Mouse (Mus musculus): ENCODE measurements around the gene Spns3. TPM values are rescaled to one million over a fixed set of nuclear protein-coding genes. Genes with fewer than 3 reads are reported as not detected.

The Spns3 gene
- polyA plus RNA-seq, 1 experiment from 2014 or later = 0.07 TPM

GRCm38 (mm10) chr11:72518449-72518848 is 31.9 kb downstream of the Spns3 start:
- Histone ChIP-seq H3K4me1 (ENCODE audit: control insufficient read depth, insufficient read depth, low read length) (no peaks in the 10 kb centered on the region), H3K27me3 (ENCODE audit: control insufficient read depth, insufficient read depth, low read length) (no peaks in the 10 kb centered on the region), H3K4me2 (ENCODE audit: low read depth, severe bottlenecking) (no peak overlapping the region), H3K27ac (replicated peaks; ENCODE audit: low read depth, low read length) (no peak overlapping the region), H3K36me3 (ENCODE audit: control insufficient read depth, insufficient read depth, low read length) (no peaks in the 10 kb centered on the region), H3K4me3 (ENCODE audit: low read depth, low read length) (no peak overlapping the region), H3K9me3 (ENCODE audit: control insufficient read depth, low read length) (no peaks in the 10 kb centered on the region), H3K9ac (ENCODE audit: low read length) (no peak overlapping the region)
- DNase-seq (ENCODE audit: low spot score) (no peak), ATAC-seq (ENCODE audit: insufficient number of reproducible peaks, low FRiP score, low TSS enrichment, low read depth) (no peak)
- WGBS = 69% methylated on average over 2 of the region's 2 CpGs

GRCm38 (mm10) chr11:72514967-72515366 is 35.3 kb downstream of the Spns3 start:
- 82% methylated on average over 3 of the region's 3 CpGs for WGBS
- Histone ChIP-seq H3K4me2 (ENCODE audit: low read depth, severe bottlenecking) (no peak overlapping the region), H3K27ac (replicated peaks; ENCODE audit: low read depth, low read length) (no peak overlapping the region), H3K4me1 (ENCODE audit: control insufficient read depth, insufficient read depth, low read length) (no peaks in the 10 kb centered on the region), H3K36me3 (ENCODE audit: control insufficient read depth, insufficient read depth, low read length) (no peaks in the 10 kb centered on the region), H3K9ac (ENCODE audit: low read length) (no peak overlapping the region), H3K9me3 (ENCODE audit: control insufficient read depth, low read length) (no peaks in the 10 kb centered on the region), H3K4me3 (ENCODE audit: low read depth, low read length) (no peak overlapping the region), H3K27me3 (ENCODE audit: control insufficient read depth, insufficient read depth, low read length) (no peaks in the 10 kb centered on the region)
- DNase-seq (ENCODE audit: low spot score) (no peak), ATAC-seq (ENCODE audit: insufficient number of reproducible peaks, low FRiP score, low TSS enrichment, low read depth) (no peak)

GRCm38 (mm10) chr11:72508651-72509050 is 41.7 kb downstream of the Spns3 start:
- no peak overlapping the region for H3K27ac ChIP-seq (replicated peaks; ENCODE audit: low read depth, low read length)
- H3K4me3 ChIP-seq (ENCODE audit: low read depth, low read length) = no peak overlapping the region
- 86% methylated on average over 5 of the region's 5 CpGs for WGBS
- H3K9ac ChIP-seq (ENCODE audit: low read length) = no peak overlapping the region
- 0 out of 2 replicates have a peak, but pooled peaks cover 2% of the 10 kb centered on the region for H3K27me3 ChIP-seq (ENCODE audit: control insufficient read depth, insufficient read depth, low read length)
- no peak for ATAC-seq (ENCODE audit: insufficient number of reproducible peaks, low FRiP score, low TSS enrichment, low read depth)
- no peaks in the 10 kb centered on the region for H3K9me3 ChIP-seq (ENCODE audit: control insufficient read depth, low read length)
- H3K4me1 ChIP-seq (ENCODE audit: control insufficient read depth, insufficient read depth, low read length) = no peaks in the 10 kb centered on the region
- no peak for DNase-seq (ENCODE audit: low spot score)
- H3K4me2 ChIP-seq (ENCODE audit: low read depth, severe bottlenecking) = no peak overlapping the region
- no peaks in the 10 kb centered on the region for H3K36me3 ChIP-seq (ENCODE audit: control insufficient read depth, insufficient read depth, low read length)

- 0 out of 2 replicates have a peak, but pooled peaks cover 2% of the 10 kb centered on the region for H3K27me3 ChIP-seq (ENCODE audit: control insufficient read depth, insufficient read depth, low read length)
- no peaks in the 10 kb centered on the region for H3K9me3 ChIP-seq (ENCODE audit: control insufficient read depth, low read length)
- no peak overlapping the region for H3K27ac ChIP-seq (replicated peaks; ENCODE audit: low read depth, low read length)
- no peak overlapping the region for H3K4me3 ChIP-seq (ENCODE audit: low read depth, low read length)
- no peaks in the 10 kb centered on the region for H3K36me3 ChIP-seq (ENCODE audit: control insufficient read depth, insufficient read depth, low read length)
- no peak for ATAC-seq (ENCODE audit: insufficient number of reproducible peaks, low FRiP score, low TSS enrichment, low read depth)
- H3K4me1 ChIP-seq (ENCODE audit: control insufficient read depth, insufficient read depth, low read length) = no peaks in the 10 kb centered on the region
- no peak for DNase-seq (ENCODE audit: low spot score)
- H3K9ac ChIP-seq (ENCODE audit: low read length) = no peak overlapping the region
- H3K4me2 ChIP-seq (ENCODE audit: low read depth, severe bottlenecking) = no peak overlapping the region
These were observed 42.7 kb downstream of the Spns3 start for GRCm38 (mm10) chr11:72507651-72508050.

- WGBS = 72% methylated on average over 10 of the region's 10 CpGs
- no peaks in the 10 kb centered on the region for H3K9me3 ChIP-seq (ENCODE audit: control insufficient read depth, low read length)
- H3K27ac ChIP-seq (replicated peaks; ENCODE audit: low read depth, low read length) = no peak overlapping the region
- no peak overlapping the region for H3K4me3 ChIP-seq (ENCODE audit: low read depth, low read length)
- ATAC-seq (ENCODE audit: insufficient number of reproducible peaks, low FRiP score, low TSS enrichment, low read depth) = no peak
- 0 out of 2 replicates have a peak, but pooled peaks cover 2% of the 10 kb centered on the region for H3K4me1 ChIP-seq (ENCODE audit: control insufficient read depth, insufficient read depth, low read length)
- no peak overlapping the region for H3K4me2 ChIP-seq (ENCODE audit: low read depth, severe bottlenecking)
- DNase-seq (ENCODE audit: low spot score) = no peak
- H3K36me3 ChIP-seq (ENCODE audit: control insufficient read depth, insufficient read depth, low read length) = no peaks in the 10 kb centered on the region
- 0 out of 2 replicates have a peak, but pooled peaks cover under 1% of the 10 kb centered on the region for H3K27me3 ChIP-seq (ENCODE audit: control insufficient read depth, insufficient read depth, low read length)
- H3K9ac ChIP-seq (ENCODE audit: low read length) = no peak overlapping the region
These were observed 46.1 kb downstream of the Spns3 start for GRCm38 (mm10) chr11:72504016-72504797.

DNA sequence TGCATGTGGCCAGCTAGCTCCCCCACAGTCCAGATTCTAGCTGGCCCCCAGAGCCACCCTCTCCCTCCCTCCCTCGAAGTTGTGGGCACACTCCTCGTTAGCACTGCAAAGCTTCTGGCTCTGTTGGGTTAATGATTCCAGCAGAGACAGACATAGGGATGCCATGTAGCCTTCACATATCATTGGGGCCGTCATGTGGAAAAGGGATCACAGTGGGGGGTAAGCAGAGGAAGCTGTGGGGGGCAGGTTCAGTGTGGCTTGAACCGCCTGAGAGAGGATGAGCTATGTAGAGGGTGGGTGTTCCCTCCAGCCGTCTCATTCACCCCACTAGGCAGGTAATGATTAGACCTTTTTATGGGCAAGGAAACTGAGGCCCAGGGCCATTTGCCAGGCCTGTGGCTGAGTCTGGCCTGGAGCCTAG is 46.8 kb downstream of the Spns3 start:
- Histone ChIP-seq H3K27me3 (ENCODE audit: control insufficient read depth, insufficient read depth, low read length) (no peaks in the 10 kb centered on the region), H3K9me3 (ENCODE audit: control insufficient read depth, low read length) (no peaks in the 10 kb centered on the region), H3K27ac (replicated peaks; ENCODE audit: low read depth, low read length) (no peak overlapping the region), H3K4me3 (ENCODE audit: low read depth, low read length) (no peak overlapping the region), H3K4me1 (ENCODE audit: control insufficient read depth, insufficient read depth, low read length) (0 out of 2 replicates have a peak, but pooled peaks cover 2% of the 10 kb centered on the region), H3K9ac (ENCODE audit: low read length) (no peak overlapping the region), H3K36me3 (ENCODE audit: control insufficient read depth, insufficient read depth, low read length) (no peaks in the 10 kb centered on the region), H3K4me2 (ENCODE audit: low read depth, severe bottlenecking) (no peak overlapping the region)
- ATAC-seq (ENCODE audit: insufficient number of reproducible peaks, low FRiP score, low TSS enrichment, low read depth) (no peak), DNase-seq (ENCODE audit: low spot score) (no peak)
- 34% methylated on average over 5 of the region's 5 CpGs for WGBS

DNA sequence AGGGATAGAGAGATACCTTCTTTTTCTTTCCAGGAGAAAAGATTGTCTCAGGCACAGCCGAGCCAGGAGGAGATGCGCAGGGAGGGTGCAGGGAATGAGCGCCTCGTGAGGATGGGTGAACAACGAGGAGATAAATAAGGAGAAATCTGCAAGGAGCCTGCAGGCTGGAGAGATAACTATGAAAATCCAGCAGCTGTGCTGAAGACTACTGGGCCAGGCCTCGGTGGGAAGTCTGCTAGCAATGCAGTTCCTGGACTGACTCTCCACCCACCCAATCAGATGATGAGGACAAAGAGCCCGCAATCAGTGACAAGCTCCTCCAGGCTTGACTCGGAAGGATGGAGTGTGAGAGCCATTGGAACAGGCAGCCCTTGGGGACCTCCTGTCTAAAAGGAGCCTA is 48.1 kb downstream of the Spns3 start:
- DNase-seq (ENCODE audit: low spot score) = no peak
- Histone ChIP-seq H3K36me3 (ENCODE audit: control insufficient read depth, insufficient read depth, low read length) (no peaks in the 10 kb centered on the region), H3K27ac (replicated peaks; ENCODE audit: low read depth, low read length) (no peak overlapping the region), H3K4me1 (ENCODE audit: control insufficient read depth, insufficient read depth, low read length) (0 out of 2 replicates have a peak, but pooled peaks cover 2% of the 10 kb centered on the region), H3K9me3 (ENCODE audit: control insufficient read depth, low read length) (no peaks in the 10 kb centered on the region), H3K4me2 (ENCODE audit: low read depth, severe bottlenecking) (no peak overlapping the region), H3K9ac (ENCODE audit: low read length) (no peak overlapping the region), H3K4me3 (ENCODE audit: low read depth, low read length) (no peak overlapping the region), H3K27me3 (ENCODE audit: control insufficient read depth, insufficient read depth, low read length) (no peaks in the 10 kb centered on the region)
- ATAC-seq (ENCODE audit: insufficient number of reproducible peaks, low FRiP score, low TSS enrichment, low read depth) = no peak
- 28% methylated on average over 8 of the region's 8 CpGs for WGBS

DNA sequence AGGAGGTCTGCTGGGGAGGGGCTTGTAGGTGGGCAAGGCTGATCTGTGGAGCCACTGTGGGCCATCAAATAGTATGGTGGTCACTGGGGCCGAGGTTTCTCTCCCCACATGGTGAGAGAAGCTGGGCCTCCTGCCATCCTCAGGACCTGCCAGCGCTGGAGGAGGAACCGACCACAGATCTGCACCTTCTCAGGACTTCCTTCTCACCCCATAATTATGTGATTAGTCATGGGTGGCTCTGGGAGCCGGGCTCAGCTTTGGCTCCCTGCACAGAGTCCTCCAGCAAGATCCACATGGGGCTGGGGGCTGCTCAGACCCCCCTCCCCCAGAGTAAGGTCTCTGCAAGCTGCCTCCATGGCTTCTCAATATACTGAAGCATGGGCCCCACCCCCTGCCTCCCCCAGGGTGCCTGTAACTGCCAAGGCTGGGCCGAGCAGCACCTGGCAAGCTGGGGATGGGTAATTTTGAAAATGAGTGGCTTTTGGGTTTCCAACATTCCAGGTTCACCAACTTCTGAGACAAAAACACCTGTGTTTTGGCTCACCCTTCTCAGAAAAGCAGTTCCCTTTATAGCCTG is 48.8 kb downstream of the Spns3 start:
- no peak overlapping the region for H3K27ac ChIP-seq (replicated peaks; ENCODE audit: low read depth, low read length)
- no peaks in the 10 kb centered on the region for H3K9me3 ChIP-seq (ENCODE audit: control insufficient read depth, low read length)
- DNase-seq (ENCODE audit: low spot score) = no peak
- no peak for ATAC-seq (ENCODE audit: insufficient number of reproducible peaks, low FRiP score, low TSS enrichment, low read depth)
- no peak overlapping the region for H3K9ac ChIP-seq (ENCODE audit: low read length)
- no peaks in the 10 kb centered on the region for H3K27me3 ChIP-seq (ENCODE audit: control insufficient read depth, insufficient read depth, low read length)
- no peak overlapping the region for H3K4me3 ChIP-seq (ENCODE audit: low read depth, low read length)
- no peak overlapping the region for H3K4me2 ChIP-seq (ENCODE audit: low read depth, severe bottlenecking)
- no peaks in the 10 kb centered on the region for H3K36me3 ChIP-seq (ENCODE audit: control insufficient read depth, insufficient read depth, low read length)
- H3K4me1 ChIP-seq (ENCODE audit: control insufficient read depth, insufficient read depth, low read length) = 0 out of 2 replicates have a peak, but pooled peaks cover 2% of the 10 kb centered on the region
- WGBS = 22% methylated on average over 5 of the region's 5 CpGs

All from limb, embryonic 11.5 days (tissue).